Mouse (Mus musculus): ENCODE measurements at regions not wholly inside any gene's neighbourhood (a gene's known extent, or its start where the extent isn't known, plus 50 kb on each side); places are given as distances from the start of the nearest gene placed in this dataset.

GRCm38 (mm10) chr2:79112076-79112475 is 143.2 kb upstream of the Itga4 start:
- no peak for TF ChIP-seq CTCF (IDR thresholded peaks at IDR 0.05 in 2 of 3, conservative IDR thresholded peaks at IDR 0.05 in 1 of 3; ENCODE audit: control insufficient read depth in 1 of 3, insufficient read depth in 1 of 3, low read depth in 2 of 3, low read length in 3 of 3, poor library complexity in 1 of 3, severe bottlenecking in 1 of 3)
- no peak for TF ChIP-seq KAT2A (conservative IDR thresholded peaks at IDR 0.05; ENCODE audit: low read depth, low read length)

All from MEL (cell line).